Mouse (Mus musculus) ES-Bruce4 (cell line): ENCODE measurements around the gene Klhl33. TPM values are rescaled to one million over a fixed set of nuclear protein-coding genes. Genes with fewer than 3 reads are reported as not detected.

Experiments used
- H3K27ac ChIP-seq: 2 replicates; pipeline ENCODE4 v1.5.1; 2012; ENCODE audit warnings: low read length, inconsistent platforms; ENCODE audit not compliant: insufficient read depth
- H3K27me3 ChIP-seq: 2 replicates; pipeline ENCODE4 v1.6.1; 2012; ENCODE audit warnings: mild to moderate bottlenecking, low read length, inconsistent platforms; ENCODE audit not compliant: control insufficient read depth, poor library complexity, insufficient read depth, severe bottlenecking
- H3K36me3 ChIP-seq: 2 replicates; pipeline ENCODE4 v1.6.1; 2012; ENCODE audit warnings: inconsistent platforms, mild to moderate bottlenecking, low read length, moderate library complexity; ENCODE audit not compliant: control insufficient read depth, poor library complexity, insufficient read depth, severe bottlenecking
- H3K4me1 ChIP-seq: one replicate; pipeline ENCODE4 v1.8.1; 2011; ENCODE audit warnings: low read length; ENCODE audit not compliant: control insufficient read depth, insufficient read depth
- H3K4me3 ChIP-seq: 2 replicates; pipeline ENCODE4 v1.5.1; 2011; ENCODE audit warnings: low read depth, mild to moderate bottlenecking, low read length
- H3K9ac ChIP-seq: 2 replicates; pipeline ENCODE4 v1.6.1; 2012; ENCODE audit warnings: low read depth, mild to moderate bottlenecking, inconsistent platforms; ENCODE audit not compliant: poor library complexity, severe bottlenecking
- H3K9me3 ChIP-seq: replicated peaks from 2 replicates; pipeline ENCODE4 v1.6.1; 2012; ENCODE audit warnings: mild to moderate bottlenecking, low read length, inconsistent platforms; ENCODE audit not compliant: control insufficient read depth, poor library complexity, insufficient read depth, severe bottlenecking
- CTCF ChIP-seq: IDR thresholded peaks from one replicate; pipeline ENCODE4 v1.8.1; 2011; ENCODE audit warnings: low read depth, low read length
- EP300 ChIP-seq: IDR thresholded peaks from 2 replicates; pipeline ENCODE4 v1.6.1; 2011; ENCODE audit warnings: low read depth, low read length; ENCODE audit not compliant: insufficient read depth
- POLR2A ChIP-seq: IDR thresholded peaks from one replicate; pipeline ENCODE4 v1.8.1; 2011; ENCODE audit warnings: low read length; ENCODE audit not compliant: insufficient read depth
- polyA plus RNA-seq: library from polyadenylated mRNA; stranded (reverse); fragments of >200 nt; gene quantifications from 2 replicates; pipeline ENCODE4 v1.2.4, GENCODE M21; 2011; ENCODE audit warnings: low read depth; ENCODE audit not compliant: missing spikeins, insufficient read depth, insufficient read length

Gene Klhl33
- polyA plus RNA-seq, 1 experiment, result not detected

- no peak for TF ChIP-seq CTCF
- TF ChIP-seq EP300, result no peak
- TF ChIP-seq POLR2A, result no peak
- Histone ChIP-seq H3K9ac (no peak overlapping the region), H3K36me3 (no peaks in the 10 kb centered on the region), H3K27ac (no peak overlapping the region), H3K27me3 (no peaks in the 10 kb centered on the region), H3K4me1 (no peaks in the 10 kb centered on the region), H3K9me3 (no peaks in the 10 kb centered on the region), H3K4me3 (no peak overlapping the region)
These were observed 4.5 kb downstream of the Klhl33 start for GRCm38 (mm10) chr14:50892541-50893459.

GRCm38 (mm10) chr14:50892091-50892490, 5.2 kb downstream of the Klhl33 start:
- TF ChIP-seq POLR2A, result no peak
- no peak for TF ChIP-seq EP300
- Histone ChIP-seq H3K4me1 (no peaks in the 10 kb centered on the region), H3K36me3 (no peaks in the 10 kb centered on the region)

GRCm38 (mm10) chr14:50891621-50892020, 5.7 kb downstream of the Klhl33 start:
- Histone ChIP-seq H3K9ac (no peak overlapping the region), H3K27ac (no peak overlapping the region), H3K36me3 (no peaks in the 10 kb centered on the region), H3K27me3 (no peaks in the 10 kb centered on the region), H3K9me3 (no peaks in the 10 kb centered on the region), H3K4me3 (no peak overlapping the region), H3K4me1 (no peaks in the 10 kb centered on the region)
- TF ChIP-seq EP300, result no peak
- TF ChIP-seq POLR2A, result no peak
- TF ChIP-seq CTCF, result no peak

More at GRCm38 (mm10) chr14:50892091-50892490, 5.2 kb downstream of the Klhl33 start:
- no peak overlapping the region for H3K4me3 ChIP-seq
- no peak overlapping the region for H3K9ac ChIP-seq
- no peak overlapping the region for H3K27ac ChIP-seq
- H3K9me3 ChIP-seq, result no peaks in the 10 kb centered on the region
- H3K27me3 ChIP-seq, result no peaks in the 10 kb centered on the region

GRCm38 (mm10) chr14:50876236-50876950, 20.9 kb downstream of the Klhl33 start:
- H3K27me3 ChIP-seq, result no peaks in the 10 kb centered on the region
- no peaks in the 10 kb centered on the region for H3K4me1 ChIP-seq
- no peak overlapping the region for H3K27ac ChIP-seq
- no peak overlapping the region for H3K9ac ChIP-seq
- no peak overlapping the region for H3K4me3 ChIP-seq
- peaks cover 2% of the 10 kb centered on the region; the same call in 1 of the 2 replicates for H3K9me3 ChIP-seq
- H3K36me3 ChIP-seq, result no peaks in the 10 kb centered on the region
- TF ChIP-seq POLR2A, result no peak
- TF ChIP-seq EP300, result no peak

GRCm38 (mm10) chr14:50875591-50876230, 21.6 kb downstream of the Klhl33 start:
- Histone ChIP-seq H3K9me3 (peaks cover 2% of the 10 kb centered on the region; the same call in 1 of the 2 replicates), H3K27ac (no peak overlapping the region), H3K9ac (no peak overlapping the region), H3K4me1 (no peaks in the 10 kb centered on the region), H3K36me3 (no peaks in the 10 kb centered on the region), H3K27me3 (no peaks in the 10 kb centered on the region), H3K4me3 (no peak overlapping the region)
- TF ChIP-seq POLR2A (no peak), EP300 (no peak), CTCF (no peak)

GRCm38 (mm10) chr14:50875175-50875574, 22.1 kb downstream of the Klhl33 start:
- Histone ChIP-seq H3K4me1 (no peaks in the 10 kb centered on the region), H3K27ac (no peak overlapping the region), H3K27me3 (no peaks in the 10 kb centered on the region), H3K9me3 (peaks cover 2% of the 10 kb centered on the region; the same call in 1 of the 2 replicates), H3K9ac (no peak overlapping the region), H3K36me3 (no peaks in the 10 kb centered on the region), H3K4me3 (no peak overlapping the region)
- TF ChIP-seq CTCF (no peak), EP300 (no peak), POLR2A (no peak)
